Mouse (Mus musculus) spleen, adult 2 months (tissue): Measurements from ENCODE around the gene Khdrbs2.

Source experiments
- CTCF ChIP-seq: fragments of 200-500 bp; IDR thresholded peaks from 2 replicates; pipeline ENCODE4 v1.5.1; 2011; ENCODE audit warnings: mild to moderate bottlenecking, inconsistent platforms; ENCODE audit not compliant: insufficient read depth, insufficient read length, insufficient replicate concordance; ENCODE audit errors: extremely low read depth
- POLR2A ChIP-seq: fragments of 200-500 bp; IDR thresholded peaks from 2 replicates; pipeline ENCODE4 v1.6.1; 2011; ENCODE audit warnings: low read depth, low read length, inconsistent platforms

DNA sequence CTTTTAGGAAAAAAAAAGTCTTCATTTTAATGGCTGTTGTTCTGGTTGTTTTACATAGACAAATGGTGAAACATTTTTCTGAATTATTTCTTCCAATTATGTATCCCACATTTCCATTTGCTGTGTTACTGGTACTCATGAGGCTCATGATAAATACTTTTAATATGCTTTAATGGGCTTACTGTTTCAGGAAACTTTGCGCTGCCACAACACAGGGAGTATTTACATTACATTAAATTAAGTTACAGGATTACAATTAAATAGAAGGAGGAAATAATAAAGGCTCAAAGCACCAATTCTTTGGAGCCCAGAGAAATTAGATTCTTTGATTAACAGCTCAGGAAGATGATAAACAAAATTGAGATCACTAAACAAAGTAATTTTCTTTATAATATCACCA is 179.6 kb downstream of the Khdrbs2 start:
- TF ChIP-seq POLR2A (no peak), CTCF (no peak)
